Mouse (Mus musculus) embryonic fibroblast, embryonic 13.5 days (primary cell): Measurements from ENCODE around the gene Gm39566. TPM values are rescaled to one million over a fixed set of nuclear protein-coding genes. Genes with fewer than 3 reads are reported as not detected.
A peak's percentile ranks its signal among the peaks of the same experiment; 100 is the strongest.

Experiments used
- H3K27ac ChIP-seq: 2 replicates; pipeline ENCODE4 v1.5.1; 2012; ENCODE audit warnings: low read length, control low read depth, inconsistent platforms; ENCODE audit not compliant: insufficient read depth
- H3K4me1 ChIP-seq: 2 replicates; pipeline ENCODE4 v1.6.1; 2011; ENCODE audit warnings: low read length; ENCODE audit not compliant: control insufficient read depth, insufficient read depth
- H3K4me3 ChIP-seq: 2 replicates; pipeline ENCODE4 v1.5.1; 2011; ENCODE audit warnings: mild to moderate bottlenecking, control low read depth, low read length; ENCODE audit not compliant: insufficient read depth
- CTCF ChIP-seq: IDR thresholded peaks from 2 replicates; pipeline ENCODE4 v1.5.1; 2011; ENCODE audit warnings: mild to moderate bottlenecking, control low read depth, low read length, moderate library complexity, borderline replicate concordance; ENCODE audit not compliant: insufficient read depth
- POLR2A ChIP-seq: IDR thresholded peaks from 2 replicates; pipeline ENCODE4 v1.6.1; 2011; ENCODE audit warnings: low read depth, mild to moderate bottlenecking, control low read depth, low read length, moderate library complexity
- polyA plus RNA-seq: library from polyadenylated mRNA; stranded (reverse); fragments of >200 nt; gene quantifications from 2 replicates; pipeline ENCODE4 v1.2.4, GENCODE M21; 2011; ENCODE audit warnings: low read depth; ENCODE audit not compliant: missing spikeins, insufficient read length

The Gm39566 gene
- polyA plus RNA-seq, 1 experiment: not detected

DNA sequence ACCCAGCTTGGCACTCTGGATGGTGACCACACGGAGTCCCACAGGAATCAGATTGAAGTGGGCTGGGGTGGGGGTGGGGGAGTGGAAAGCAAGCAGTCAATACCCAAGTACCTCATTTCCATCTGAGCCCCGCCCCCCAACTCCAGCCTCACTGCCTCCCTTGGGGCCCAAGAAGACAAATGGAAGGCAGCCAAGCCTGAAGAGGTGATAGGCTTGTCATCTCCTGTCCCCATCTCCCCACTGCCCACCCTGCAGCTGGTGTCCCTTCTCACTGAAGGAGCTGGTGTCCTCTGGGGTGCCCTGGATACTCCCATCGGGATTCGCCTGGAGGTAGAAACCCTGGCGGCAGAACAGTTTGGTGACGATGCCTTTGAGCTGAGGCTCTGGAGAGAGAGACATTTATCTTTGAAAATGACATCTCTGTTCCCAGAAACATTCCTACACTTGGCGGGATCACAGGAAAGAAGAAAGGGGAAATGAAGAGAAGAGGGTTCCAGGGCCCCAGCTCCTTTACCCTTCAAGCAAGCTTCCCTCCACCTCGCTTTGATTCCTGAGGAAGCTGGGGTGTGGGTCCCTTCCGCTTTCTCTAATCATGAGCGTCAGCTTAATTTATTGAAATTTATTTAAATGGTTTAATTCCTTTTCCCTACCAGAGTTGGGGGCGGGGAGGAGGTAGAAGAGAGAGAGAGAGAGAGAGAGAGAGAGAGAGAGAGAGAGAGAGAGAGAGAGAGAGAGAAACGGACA lies 15.5 kb downstream of the Gm39566 start:
- peaks cover 7% of the 10 kb centered on the region for H3K4me1 ChIP-seq
- H3K27ac ChIP-seq: no peak overlapping the region
- no peak overlapping the region for H3K4me3 ChIP-seq
- TF ChIP-seq POLR2A (no peak), CTCF (no peak)

DNA sequence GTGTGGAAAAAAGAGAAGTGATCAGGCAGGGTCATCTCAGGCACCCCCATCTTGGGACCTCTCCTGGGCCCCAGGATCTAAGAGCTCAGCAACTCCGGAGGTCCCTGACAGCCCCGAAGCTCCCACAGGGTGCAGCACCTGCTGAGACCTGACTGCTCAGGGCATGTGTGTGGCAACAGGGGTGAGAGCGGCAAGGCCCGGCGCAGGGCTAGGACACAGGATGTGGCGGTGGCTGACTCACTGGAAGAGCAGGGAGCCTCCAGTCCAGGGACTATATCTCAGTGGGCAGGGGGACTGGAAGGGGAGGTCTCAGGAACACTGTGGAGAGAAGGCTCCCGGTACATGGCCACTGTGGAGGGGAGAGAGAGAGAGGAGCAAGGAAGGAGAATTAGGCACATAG lies 17.2 kb downstream of the Gm39566 start:
- peaks cover 5% of the 10 kb centered on the region for H3K4me1 ChIP-seq
- no peak overlapping the region for H3K4me3 ChIP-seq
- no peak overlapping the region for H3K27ac ChIP-seq
- TF ChIP-seq POLR2A: no peak
- no peak for TF ChIP-seq CTCF

- TF ChIP-seq CTCF (no peak), POLR2A (no peak)
- Histone ChIP-seq H3K4me1 (peaks cover 5% of the 10 kb centered on the region), H3K4me3 (peak overlapping the region; percentile 67; the same call in 1 of the 2 replicates), H3K27ac (no peak overlapping the region)
These were observed 19.1 kb downstream of the Gm39566 start for GRCm38 (mm10) chr11:69795983-69796435.

DNA sequence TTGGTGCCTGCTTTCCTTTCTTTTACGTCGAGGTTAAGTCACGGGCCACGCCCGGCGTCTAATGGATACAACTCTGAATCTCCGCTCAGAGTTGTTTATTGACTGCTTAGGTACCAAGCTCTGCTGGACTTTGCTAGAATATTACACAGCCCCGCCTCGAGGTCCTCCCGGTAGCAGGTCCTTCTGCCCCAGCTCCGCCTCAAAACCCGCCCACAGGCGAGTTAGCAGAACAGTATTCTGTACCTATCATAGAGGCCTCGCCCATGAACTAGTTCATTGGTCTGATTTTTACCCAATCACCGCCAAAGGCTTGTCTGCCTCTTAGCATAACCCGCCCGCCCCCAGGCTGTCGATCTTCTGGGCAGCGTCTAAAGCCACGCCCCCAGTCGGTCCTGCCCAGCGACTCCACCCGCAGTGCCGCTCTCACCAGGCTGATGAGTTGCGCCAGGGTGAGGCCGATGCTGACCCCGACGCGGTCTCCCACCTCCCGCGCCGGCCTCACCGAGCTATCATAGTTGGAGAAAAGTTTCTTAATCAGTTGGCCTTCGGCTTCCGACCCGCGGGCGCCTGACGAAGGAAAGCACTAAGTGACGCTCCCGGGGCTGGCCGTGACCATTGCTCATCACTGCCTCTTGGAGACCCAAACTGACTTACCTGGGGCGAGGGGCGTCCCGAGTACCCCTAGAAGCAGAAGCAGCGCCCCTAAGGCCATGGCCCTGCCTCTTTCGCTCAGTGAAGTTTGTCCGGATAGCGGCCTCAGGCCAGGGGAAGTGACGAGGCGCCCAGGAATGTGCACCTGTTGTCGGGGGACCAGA lies 19.7 kb downstream of the Gm39566 start, which contains the start of gene Chrnb1:
TSS of gene Chrnb1 (minus strand) at position 776 of the 815 bp plus-strand sequence.
- Histone ChIP-seq H3K4me3 (peak within 1 kb of the TSS; percentile 67), H3K27ac (no peak within 1 kb of the TSS), H3K4me1 (peaks cover 4% of the 10 kb centered on the region)
- TF ChIP-seq CTCF (no peak), POLR2A (peak; percentile 83)

- no peaks in the 10 kb centered on the region for H3K4me1 ChIP-seq
- H3K27ac ChIP-seq: no peak overlapping the region
- no peak for TF ChIP-seq CTCF
- TF ChIP-seq POLR2A: no peak
- no peak overlapping the region for H3K4me3 ChIP-seq
These were observed 21.7 kb downstream of the Gm39566 start for GRCm38 (mm10) chr11:69793429-69793828.

GRCm38 (mm10) chr11:69791420-69791819 lies 23.7 kb downstream of the Gm39566 start:
- TF ChIP-seq POLR2A (no peak), CTCF (no peak)
- H3K4me1 ChIP-seq: no peaks in the 10 kb centered on the region
- no peak overlapping the region for H3K4me3 ChIP-seq
- no peak overlapping the region for H3K27ac ChIP-seq

GRCm38 (mm10) chr11:69789431-69789830 lies 25.7 kb downstream of the Gm39566 start:
- TF ChIP-seq POLR2A (no peak), CTCF (no peak)
- H3K4me1 ChIP-seq: no peaks in the 10 kb centered on the region
- no peak overlapping the region for H3K4me3 ChIP-seq
- H3K27ac ChIP-seq: no peak overlapping the region

DNA sequence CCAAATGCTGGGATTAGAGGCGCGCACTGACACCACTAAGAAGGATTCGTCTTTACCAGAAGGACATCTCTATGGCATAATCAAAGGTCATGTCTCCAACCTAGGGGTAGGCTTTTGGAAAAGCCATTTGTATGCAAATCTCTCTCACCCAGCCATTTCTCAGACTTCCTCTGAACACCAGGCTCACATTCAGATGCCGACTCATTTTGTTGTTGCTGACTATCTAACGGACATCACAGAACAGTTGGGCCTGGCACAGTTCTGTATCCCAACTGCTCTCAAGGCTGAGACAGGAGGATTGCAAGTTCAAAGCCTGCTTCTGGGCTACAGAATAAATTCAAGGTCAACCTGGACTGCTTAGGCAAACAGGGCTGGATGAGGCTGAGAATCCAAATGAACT lies 27.8 kb downstream of the Gm39566 start:
- no peak for TF ChIP-seq POLR2A
- no peak for TF ChIP-seq CTCF
- Histone ChIP-seq H3K4me3 (no peak overlapping the region), H3K27ac (no peak overlapping the region), H3K4me1 (no peaks in the 10 kb centered on the region)

GRCm38 (mm10) chr11:69784793-69785272 lies 30.3 kb downstream of the Gm39566 start:
- Histone ChIP-seq H3K4me1 (no peaks in the 10 kb centered on the region), H3K27ac (no peak overlapping the region), H3K4me3 (no peak overlapping the region)
- TF ChIP-seq POLR2A (peak; percentile 21; the same call in 1 of the 2 replicates), CTCF (no peak)

- H3K27ac ChIP-seq: no peak overlapping the region
- no peaks in the 10 kb centered on the region for H3K4me1 ChIP-seq
- TF ChIP-seq CTCF: no peak
- TF ChIP-seq POLR2A: no peak
- no peak overlapping the region for H3K4me3 ChIP-seq
These were observed 33.3 kb downstream of the Gm39566 start for GRCm38 (mm10) chr11:69781828-69782227.
